Mouse (Mus musculus) liver, embryonic 14.5 days (tissue): Measurements from ENCODE around the gene Zfp385b.

ENCODE experiments used
- CTCF ChIP-seq: IDR thresholded peaks from 2 replicates; pipeline ENCODE4 v1.5.1; 2016; ENCODE audit warnings: antibody characterized with exemption, low read depth, control low read depth
- EP300 ChIP-seq: IDR thresholded peaks from 2 replicates; pipeline ENCODE4 v1.6.1; 2016; ENCODE audit warnings: antibody characterized with exemption, low read depth

DNA sequence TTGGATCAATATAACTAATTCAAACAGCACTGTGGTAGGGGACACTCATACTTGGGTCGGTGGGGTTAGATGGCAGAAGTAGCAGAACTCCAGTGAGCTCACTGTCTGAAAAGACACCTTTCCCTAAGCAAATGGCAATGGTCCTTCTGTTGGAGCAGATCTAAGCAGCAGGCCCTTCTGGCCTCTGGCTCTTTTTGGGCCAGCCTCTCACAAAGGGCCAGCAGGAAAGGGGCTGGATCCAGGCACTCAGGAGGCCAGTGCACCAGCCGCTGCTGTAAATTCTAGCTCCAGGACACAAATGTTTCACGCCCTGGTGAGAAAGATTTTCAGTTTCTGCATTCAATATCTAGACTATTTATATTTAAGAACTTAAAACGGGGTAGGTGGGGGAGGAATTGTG is 305.0 kb downstream of the Zfp385b start:
- no peak for TF ChIP-seq CTCF
- TF ChIP-seq EP300: no peak
